Mouse (Mus musculus): ENCODE data around the gene Kdm6a.

The Kdm6a gene

GRCm38 (mm10) chrX:18162192-18162857 is at the start of gene Kdm6a:
Gene Kdm6a (plus strand): TSS chrX:18162575.
- peak; percentile 93 for ATAC-seq (ENCODE audit: low TSS enrichment)

DNA sequence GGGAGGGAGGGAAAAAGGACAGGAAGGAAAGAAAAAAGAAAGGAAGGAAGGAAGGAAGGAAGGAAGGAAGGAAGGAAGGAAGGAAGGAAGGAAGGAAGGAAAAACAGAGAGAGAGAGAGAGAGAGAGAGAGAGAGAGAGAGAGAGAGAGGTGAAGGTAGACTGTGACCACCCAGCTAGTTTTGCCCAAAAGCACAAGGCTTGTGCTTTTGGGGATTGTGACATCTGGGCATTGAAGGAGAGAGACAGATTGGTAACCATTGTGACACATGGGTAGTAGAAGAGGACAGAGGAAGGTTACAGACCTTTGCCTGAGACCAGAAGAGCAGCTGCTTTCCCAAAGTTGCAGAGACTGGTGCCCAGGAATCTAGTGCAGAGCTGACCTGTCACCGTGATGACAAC is 16.8 kb upstream of the Kdm6a start, which contains the start of gene Dusp21:
Gene Dusp21 (plus strand): TSS at position 301 of the 400 bp plus-strand sequence.
- ATAC-seq (ENCODE audit: low TSS enrichment): no peak

DNA sequence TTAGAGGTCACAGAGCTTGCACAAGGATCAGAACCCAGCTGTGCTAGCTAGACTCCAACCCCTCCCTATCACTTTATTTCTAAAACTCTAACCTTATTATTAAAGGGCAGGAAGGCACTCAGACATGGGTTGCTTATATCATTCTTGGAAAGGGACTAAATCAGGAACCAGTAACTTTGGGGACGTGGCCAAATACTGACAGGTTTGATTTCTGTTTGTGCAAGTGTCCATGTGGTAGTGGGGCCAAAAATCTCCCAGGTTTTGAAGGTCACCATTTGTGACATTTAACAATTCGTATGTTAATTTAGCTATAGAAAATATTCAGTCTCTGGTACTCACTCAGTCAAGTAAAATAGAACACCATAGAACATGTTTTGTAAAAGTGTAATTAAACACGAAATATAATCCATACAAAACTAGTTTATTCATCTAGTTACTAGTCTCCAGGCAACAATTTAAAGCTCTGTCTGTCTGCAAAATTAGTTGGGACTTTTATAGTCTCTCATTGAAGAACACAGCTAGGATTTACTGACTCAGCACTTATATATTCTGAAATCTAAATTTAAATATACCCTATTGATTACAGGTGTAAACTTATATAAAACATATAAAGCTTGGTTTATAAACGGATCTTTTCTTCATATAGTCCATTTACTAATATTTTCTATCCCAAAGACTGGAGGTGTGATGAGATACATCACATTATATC is 1.5 kb upstream of the Kdm6a start:
- no peak for ATAC-seq (ENCODE audit: low TSS enrichment)

DNA sequence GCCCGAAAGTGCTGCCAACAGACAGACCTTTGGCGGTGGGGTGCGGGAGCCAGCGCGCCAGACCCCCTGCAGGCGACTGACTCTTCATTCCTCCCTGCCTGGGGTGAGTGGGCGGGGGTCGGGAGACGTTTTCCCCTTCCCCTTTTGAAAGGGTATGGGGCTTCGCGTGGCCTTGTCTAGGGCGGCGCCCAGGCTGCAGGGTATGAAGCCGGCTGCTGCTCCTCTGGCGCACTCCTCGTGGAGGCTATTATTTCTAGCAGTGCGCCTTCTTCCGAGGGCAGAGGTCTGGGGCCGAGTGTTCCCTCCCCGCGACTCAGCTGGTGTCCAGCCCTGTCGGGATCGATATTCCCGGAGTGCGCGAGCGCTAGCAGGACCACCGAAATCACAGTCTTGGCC is 581 bp upstream of the Kdm6a start:
- peak; percentile 46 for ATAC-seq (ENCODE audit: low TSS enrichment)

- peak; percentile 36 for ATAC-seq (ENCODE audit: low TSS enrichment)
These were observed 721 bp downstream of the Kdm6a start for GRCm38 (mm10) chrX:18162861-18163731.

DNA sequence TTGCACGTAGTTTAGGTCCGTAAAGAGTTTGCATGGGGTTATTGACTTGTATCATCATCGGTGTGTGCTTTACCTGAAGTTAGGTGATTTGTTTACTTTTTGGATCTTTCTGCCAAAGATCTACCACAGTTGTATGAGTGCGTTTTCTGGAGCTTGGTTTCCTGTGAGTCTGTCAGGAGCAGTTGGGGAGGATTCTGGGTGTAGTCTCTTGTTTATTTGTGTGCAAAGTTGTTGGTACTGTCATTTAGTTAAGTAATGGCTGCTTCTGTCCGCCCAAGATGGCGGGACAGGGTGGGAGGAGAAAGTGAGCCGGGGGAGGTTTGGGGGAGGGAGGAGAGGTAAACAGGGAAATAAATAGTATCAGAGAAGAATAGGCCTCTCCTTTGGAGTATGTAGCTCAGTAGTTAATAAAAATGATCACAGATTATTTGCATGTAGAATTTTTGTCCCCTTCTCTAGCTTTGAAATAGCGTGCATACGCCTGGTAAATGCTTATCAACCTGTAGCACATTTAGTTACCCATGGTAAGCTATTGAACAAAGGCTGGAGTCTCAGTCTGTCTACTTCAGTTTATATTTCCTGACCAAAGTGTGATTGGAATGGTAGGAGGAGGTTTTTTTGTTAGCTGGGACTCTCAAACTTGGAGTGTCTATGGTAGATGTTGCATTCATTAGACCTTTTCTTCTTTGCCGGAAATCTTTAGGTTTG is 1.7 kb downstream of the Kdm6a start:
- ATAC-seq (ENCODE audit: low TSS enrichment): no peak

DNA sequence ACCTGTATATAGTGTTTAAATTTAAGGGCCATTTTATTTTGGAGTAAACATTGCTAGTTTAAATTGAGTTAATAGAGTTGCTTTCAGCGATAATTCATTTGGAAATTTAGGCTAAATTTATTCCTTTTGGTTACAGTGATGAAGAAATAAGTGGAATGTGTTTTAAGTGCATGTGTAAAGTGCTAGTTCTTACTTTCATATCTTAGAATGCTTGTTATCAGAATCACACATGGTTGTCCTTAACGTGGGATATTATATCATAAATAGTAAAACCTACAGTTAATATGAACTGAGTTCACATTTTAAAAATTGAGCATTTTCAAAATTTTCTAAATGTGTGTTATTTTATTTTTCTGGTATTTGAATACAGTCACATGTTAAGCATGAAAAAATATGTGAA is 2.7 kb downstream of the Kdm6a start:
- ATAC-seq (ENCODE audit: low TSS enrichment): no peak

DNA sequence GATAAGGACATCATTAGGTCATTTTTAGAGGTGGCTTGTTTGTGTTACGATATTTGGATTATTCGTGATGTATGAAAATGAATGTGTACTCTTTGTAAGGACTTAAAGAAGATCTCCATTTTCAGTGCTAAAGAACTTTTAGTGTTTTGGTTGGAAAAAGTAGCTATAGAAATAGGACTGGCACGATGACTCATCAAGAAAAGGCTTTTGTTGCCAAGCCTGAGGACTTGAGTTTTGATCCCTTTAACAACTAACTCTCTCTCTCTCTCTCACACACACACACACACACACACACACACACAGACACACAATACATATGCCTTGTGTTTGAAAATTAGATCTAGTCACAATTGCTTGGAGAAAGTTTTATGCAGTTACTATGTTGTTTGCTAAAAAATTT is 4.6 kb downstream of the Kdm6a start:
- ATAC-seq (ENCODE audit: low TSS enrichment): no peak

GRCm38 (mm10) chrX:18168940-18169339 is 6.6 kb downstream of the Kdm6a start:
- no peak for ATAC-seq (ENCODE audit: low TSS enrichment)

GRCm38 (mm10) chrX:18174831-18175230 is 12.5 kb downstream of the Kdm6a start:
- no peak for ATAC-seq (ENCODE audit: low TSS enrichment)

GRCm38 (mm10) chrX:18177803-18178202 is 15.4 kb downstream of the Kdm6a start:
- ATAC-seq (ENCODE audit: low TSS enrichment): no peak

GRCm38 (mm10) chrX:18179492-18179891 is 17.1 kb downstream of the Kdm6a start:
- no peak for ATAC-seq (ENCODE audit: low TSS enrichment)

DNA sequence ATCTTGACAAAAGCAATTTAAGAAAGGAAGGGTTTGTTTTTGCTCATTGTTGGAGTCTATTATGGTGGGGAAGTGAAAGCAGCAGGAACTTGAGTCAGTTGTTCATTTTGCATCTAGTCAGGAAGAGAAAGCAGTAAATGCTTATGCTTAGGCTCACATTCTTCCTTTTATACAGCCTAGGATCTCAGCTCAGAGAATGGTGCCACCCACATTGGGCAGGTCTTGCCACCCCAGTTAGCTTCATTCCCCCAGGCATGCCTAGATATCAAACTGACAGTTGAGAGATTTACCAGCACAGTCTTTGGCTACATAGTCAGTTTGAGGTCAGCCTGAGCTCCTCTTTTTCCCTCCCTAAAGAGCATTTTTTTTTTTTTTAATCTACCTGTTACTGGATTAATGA is 24.8 kb downstream of the Kdm6a start:
- no peak for ATAC-seq (ENCODE audit: low TSS enrichment)

DNA sequence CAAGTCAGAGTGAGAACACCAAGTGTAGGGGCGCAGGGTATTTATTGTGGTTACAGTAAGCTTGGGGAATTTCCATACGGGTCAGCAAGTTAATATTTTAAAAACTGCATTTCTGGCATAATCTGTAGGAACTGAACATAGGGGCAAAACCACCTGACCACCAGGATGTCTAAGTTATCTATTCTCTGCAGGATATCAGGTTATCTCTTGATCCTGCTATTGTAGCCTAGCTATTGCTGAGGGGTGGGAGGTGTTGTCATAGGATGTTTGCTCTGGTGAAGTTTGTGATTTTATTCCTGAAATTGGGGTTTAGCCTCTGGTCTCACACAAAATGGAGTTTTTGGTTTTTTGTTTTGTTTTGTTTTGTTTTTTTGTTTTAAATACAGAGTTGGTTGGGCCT is 25.9 kb downstream of the Kdm6a start:
- no peak for ATAC-seq (ENCODE audit: low TSS enrichment)

- no peak for ATAC-seq (ENCODE audit: low TSS enrichment)
These were observed 77.2 kb downstream of the Kdm6a start for GRCm38 (mm10) chrX:18239572-18239971.

GRCm38 (mm10) chrX:18250621-18251020 is 88.2 kb downstream of the Kdm6a start:
- no peak; the same call in 1 of the 2 replicates for ATAC-seq (ENCODE audit: low TSS enrichment)

GRCm38 (mm10) chrX:18254767-18255166 is 92.4 kb downstream of the Kdm6a start:
- ATAC-seq (ENCODE audit: low TSS enrichment): peak; percentile 90

DNA sequence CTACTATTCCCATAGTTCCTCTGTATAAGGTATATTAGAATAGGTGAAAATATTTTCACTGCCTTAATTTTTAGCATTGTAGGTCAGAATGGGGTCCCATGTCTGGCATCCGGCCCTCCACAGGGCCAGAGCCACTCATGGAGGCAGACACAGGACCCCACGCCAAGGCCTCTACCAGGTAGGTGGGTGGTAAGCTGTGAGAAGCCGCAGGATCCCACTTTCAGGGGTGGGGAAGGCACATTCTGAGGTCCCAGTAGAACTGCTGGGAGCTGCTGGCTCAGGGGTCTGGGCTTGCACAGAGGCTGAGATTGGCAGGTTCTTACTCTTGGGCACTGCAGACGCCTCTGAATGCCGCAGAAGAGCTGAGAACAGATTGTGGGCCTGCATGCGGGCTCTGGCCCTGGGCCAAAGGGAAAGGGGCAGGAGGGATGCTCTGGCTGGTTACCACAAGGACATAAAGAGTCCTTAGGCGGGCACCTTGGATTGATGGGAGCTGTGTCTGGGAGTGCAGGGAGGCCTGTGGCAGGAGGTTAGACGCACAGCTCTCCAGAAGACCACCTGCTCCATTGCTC is 95.9 kb downstream of the Kdm6a start:
- no peak for ATAC-seq (ENCODE audit: low TSS enrichment)

GRCm38 (mm10) chrX:18278561-18278960 is 116.2 kb downstream of the Kdm6a start:
- ATAC-seq (ENCODE audit: low TSS enrichment): no peak

- no peak for ATAC-seq (ENCODE audit: low TSS enrichment)
These were observed 117.8 kb downstream of the Kdm6a start for GRCm38 (mm10) chrX:18280134-18280533.
